Mouse (Mus musculus) neural tube, embryonic 12.5 days (tissue): Measurements from ENCODE around the gene Ncoa4. TPM values are rescaled to one million over a fixed set of nuclear protein-coding genes. Genes with fewer than 3 reads are reported as not detected.

Experiments used
- polyA plus RNA-seq: library from polyadenylated mRNA; unstranded; fragments of >200 nt; fragmentation: Nextera tagmentation; extraction: Ambion mirVana; gene quantifications from 2 replicates; pipeline ENCODE4 v1.2.1, GENCODE M21; 2016

Ncoa4 gene
- polyA plus RNA-seq, 1 experiment from 2014 or later = 90.2 TPM

Other genes starting within 250 kb of the Ncoa4 start
- gene Galnt15, start 130.9 kb upstream of the Ncoa4 start, polyA plus RNA-seq = 0.05 and 0.06 TPM in 2 replicates
- 19.9 and 22.5 TPM in 2 replicates for gene Oxnad1, start 74.5 kb upstream of the Ncoa4 start, polyA plus RNA-seq
- gene Dph3, start 74.1 kb upstream of the Ncoa4 start, polyA plus RNA-seq = 72.7 and 78.0 TPM in 2 replicates
- gene Msmb, start 17.8 kb upstream of the Ncoa4 start, polyA plus RNA-seq = not detected in 2 replicates
- 220 and 229 TPM in 2 replicates for gene Timm23, start 42.0 kb downstream of the Ncoa4 start, polyA plus RNA-seq
- gene Parg, start 42.1 kb downstream of the Ncoa4 start, polyA plus RNA-seq = 57.1 and 61.0 TPM in 2 replicates
- 17.9 and 19.7 TPM in 2 replicates for gene Ogdhl, start 162.2 kb downstream of the Ncoa4 start, polyA plus RNA-seq
- gene 1700024G13Rik, start 228.5 kb downstream of the Ncoa4 start, polyA plus RNA-seq = not detected in 2 replicates